ENCODE assay signal across 9 mouse cellular contexts in genomic region chr11:95145851-95146403, GRCm38 (mm10). TPM values are rescaled to one million over a fixed set of nuclear protein-coding genes. Genes with fewer than 3 reads are reported as not detected.
DNase-seq lines count a peak whose midpoint lies in the region; ATAC-seq and TF ChIP-seq lines count a peak whose summit lies in the region.
"Had no signal": no experiment of that assay in that cellular context is flagged by ENCODE, and none has a peak within 500 bp of the region (broad histone marks: within the 10 kb centered on the region; RNA-seq: fewer than 3 reads in every experiment).

Gene Dlx4 (minus strand): TSS chr11:95146263.

- TF ChIP-seq EP300 in stomach, postnatal 0 days (optimal IDR thresholded peaks at IDR 0.05): no peak

- no peak within 1 kb of the TSS for H3K27ac ChIP-seq in kidney, adult 2 months (ENCODE audit: insufficient read depth, low read depth, low read length)
- no peak within 1 kb of the TSS for H3K27ac ChIP-seq in forebrain, embryonic 13.5 days
- H3K27ac ChIP-seq in hindbrain, postnatal 0 days: no peak within 1 kb of the TSS
- 0 out of 2 replicates have a peak within 1 kb of the TSS, but pooled peaks have one; percentile 45 for H3K27ac ChIP-seq in stomach, postnatal 0 days (replicated peaks)

- H3K9me3 ChIP-seq in forebrain, embryonic 13.5 days (replicated peaks): no peaks in the 10 kb centered on the region
- H3K9me3 ChIP-seq in hindbrain, postnatal 0 days (ENCODE audit: low read length): no peaks in the 10 kb centered on the region
- H3K9me3 ChIP-seq in stomach, postnatal 0 days (ENCODE audit: control insufficient read depth, low read length): no peaks in the 10 kb centered on the region

- H3K4me1 ChIP-seq in kidney, adult 2 months (ENCODE audit: control insufficient read depth, insufficient read depth, low read length): 0 out of 2 replicates have a peak, but pooled peaks cover 3% of the 10 kb centered on the region
- peaks cover 23% of the 10 kb centered on the region for H3K4me1 ChIP-seq in forebrain, embryonic 13.5 days
- H3K4me1 ChIP-seq in hindbrain, postnatal 0 days (ENCODE audit: insufficient read depth, low read length): peaks cover 11% of the 10 kb centered on the region
- H3K4me1 ChIP-seq in stomach, postnatal 0 days (replicated peaks; ENCODE audit: control insufficient read depth, insufficient read depth): peaks cover 10% of the 10 kb centered on the region

- ATAC-seq in activated CD4-positive, CD25-positive, alpha-beta regulatory T cell, adult 4 months: peak; percentile 10
- 0 out of 2 replicates have a peak, but pooled peaks have one; percentile 33 for ATAC-seq in forebrain, embryonic 13.5 days
- ATAC-seq in hindbrain, postnatal 0 days: 0 out of 2 replicates have a peak, but pooled peaks have one; percentile 45
- peak; percentile 49; the same call in 1 of the 2 replicates for ATAC-seq in stomach, postnatal 0 days (ENCODE audit: low FRiP score, low TSS enrichment)
- ATAC-seq in inflammation-experienced regulatory T-cells, adult 6 months: no peak

- H3K4me2 ChIP-seq in forebrain, embryonic 13.5 days: peak within 1 kb of the TSS; percentile 68
- H3K4me2 ChIP-seq in hindbrain, postnatal 0 days (ENCODE audit: low read depth, low read length): peak within 1 kb of the TSS; percentile 62
- H3K4me2 ChIP-seq in stomach, postnatal 0 days (replicated peaks; ENCODE audit: low read depth): peak within 1 kb of the TSS; percentile 70

- H3K36me3 ChIP-seq in kidney, adult 2 months (ENCODE audit: control insufficient read depth, insufficient read depth, low read length): no peaks in the 10 kb centered on the region
- H3K36me3 ChIP-seq in forebrain, embryonic 13.5 days (ENCODE audit: poor library complexity, severe bottlenecking): no peaks in the 10 kb centered on the region
- no peaks in the 10 kb centered on the region for H3K36me3 ChIP-seq in hindbrain, postnatal 0 days (ENCODE audit: insufficient read depth, low read length)
- H3K36me3 ChIP-seq in stomach, postnatal 0 days (ENCODE audit: control insufficient read depth, insufficient read depth, low read length): no peaks in the 10 kb centered on the region

- no peak for TF ChIP-seq CTCF in kidney, adult 2 months (conservative IDR thresholded peaks at IDR 0.05; ENCODE audit: insufficient read depth, insufficient read length, low read depth, low read length)
- TF ChIP-seq CTCF in hindbrain, postnatal 0 days (IDR thresholded peaks at IDR 0.05; ENCODE audit: low read depth): no peak
- no peak for TF ChIP-seq CTCF in stomach, postnatal 0 days (IDR thresholded peaks at IDR 0.05; ENCODE audit: low read depth)

- no peak within 1 kb of the TSS for H3K9ac ChIP-seq in forebrain, embryonic 13.5 days
- H3K9ac ChIP-seq in hindbrain, postnatal 0 days (replicated peaks; ENCODE audit: low read length): no peak within 1 kb of the TSS
- H3K9ac ChIP-seq in stomach, postnatal 0 days (ENCODE audit: low read length): peak within 1 kb of the TSS; percentile 27; the same call in 1 of the 2 replicates

- WGBS in kidney, adult 2 months: 6% methylated on average over 48 of the region's 48 CpGs
- under 1% methylated on average over 48 of the region's 48 CpGs for WGBS in forebrain, embryonic 13.5 days
- under 1% methylated on average over 48 of the region's 48 CpGs for WGBS in hindbrain, postnatal 0 days
- WGBS in stomach, postnatal 0 days: 2% methylated on average over 48 of the region's 48 CpGs

- DNase-seq in kidney, adult 2 months: peak; percentile 22
- DNase-seq in kidney, postnatal 25 days: no peak
- peak; percentile 46 for DNase-seq in hindbrain, postnatal 0 days (ENCODE audit: low spot score)
- DNase-seq in lung, postnatal 10 days: peak; percentile 71
- DNase-seq in stomach, postnatal 0 days (ENCODE audit: low spot score): peak; percentile 61

- peak within 1 kb of the TSS; percentile 27 for H3K4me3 ChIP-seq in kidney, adult 2 months (ENCODE audit: insufficient read depth, low read depth, low read length)
- H3K4me3 ChIP-seq in forebrain, embryonic 13.5 days: peak within 1 kb of the TSS; percentile 39
- peak within 1 kb of the TSS; percentile 34 for H3K4me3 ChIP-seq in hindbrain, postnatal 0 days (ENCODE audit: low read length)
- peak within 1 kb of the TSS; percentile 40 for H3K4me3 ChIP-seq in stomach, postnatal 0 days (ENCODE audit: low read depth, low read length)

- no peak for TF ChIP-seq POLR2A in kidney, adult 2 months (IDR thresholded peaks at IDR 0.05; ENCODE audit: low read depth, low read length)

- H3K27me3 ChIP-seq in kidney, adult 2 months (replicated peaks; ENCODE audit: control insufficient read depth, insufficient read depth, low read length): peaks cover 24% of the 10 kb centered on the region
- peaks cover 99% of the 10 kb centered on the region for H3K27me3 ChIP-seq in forebrain, embryonic 13.5 days
- peaks cover 85% of the 10 kb centered on the region for H3K27me3 ChIP-seq in hindbrain, postnatal 0 days (ENCODE audit: insufficient read depth, low read length)
- H3K27me3 ChIP-seq in stomach, postnatal 0 days (ENCODE audit: control insufficient read depth, insufficient read depth, low read length): peaks cover 44% of the 10 kb centered on the region; the same call in 1 of the 2 replicates

RNA-seq across cellular contexts. Expression of gene Dlx4, which starts in this region (rescaled TPM):
- polyA plus RNA-seq in kidney, adult 2 months (2012; rRNA removed): 0.07 TPM in 1 of 2 replicates, not detected in the other
- polyA plus RNA-seq in activated CD4-positive, CD25-positive, alpha-beta regulatory T cell, adult 4 months (2017; shearing (Covaris generic)): not detected
- not detected in 2 replicates for polyA plus RNA-seq in forebrain, embryonic 13.5 days (2015; fragmentation: Nextera tagmentation; extraction: Ambion mirVana)
- total RNA-seq in hindbrain, postnatal 0 days (2014; rRNA removed): 0.52 and 0.68 TPM in 2 replicates
- 0.29 and 0.43 TPM in 2 replicates for polyA plus RNA-seq in hindbrain, postnatal 0 days (2015; fragmentation: Nextera tagmentation; extraction: Ambion mirVana)
- polyA plus RNA-seq in stomach, postnatal 0 days (2015; fragmentation: Nextera tagmentation; extraction: Ambion mirVana): 1.6 and 1.7 TPM in 2 replicates
- not detected for polyA plus RNA-seq in inflammation-experienced regulatory T-cells, adult 6 months (2017; shearing (Covaris generic))
- total RNA-seq: neutrophil, adult 5-6 weeks had no signal

Comparison
In these comparisons a context has a peak if more than half of its experiments do, and no peak if none do; other contexts are left out.
1. Peak in DNase-seq and H3K4me3 ChIP-seq in kidney, adult 2 months; RNA of the gene not detected or under 1 TPM.
2. Peak in ATAC-seq in activated CD4-positive, CD25-positive, alpha-beta regulatory T cell, adult 4 months; RNA of the gene not detected or under 1 TPM.
3. Peak in ATAC-seq, H3K4me3 ChIP-seq and H3K4me2 ChIP-seq in forebrain, embryonic 13.5 days; RNA of the gene not detected or under 1 TPM.
4. Peak in DNase-seq, ATAC-seq, H3K4me3 ChIP-seq and H3K4me2 ChIP-seq in hindbrain, postnatal 0 days; RNA of the gene not detected or under 1 TPM.
5. DNase-seq: peak in lung, postnatal 10 days (single experiment) and stomach, postnatal 0 days (single experiment); none in kidney, postnatal 25 days (0 of 2).
6. Peak in every context shown above with its lines, with median percentiles within 50 percentile points of each other: H3K4me3 ChIP-seq and H3K4me2 ChIP-seq.